Mouse (Mus musculus) frontal cortex, adult 2 months (tissue): ENCODE data around the gene Ripor2. TPM values are rescaled to one million over a fixed set of nuclear protein-coding genes. Genes with fewer than 3 reads are reported as not detected.

Source experiments
- DNase-seq, 2 experiments: peaks; one replicate each; pipeline ENCODE4 v3.0.0; 2022; ENCODE audit warnings: low spot score in 1 of 2; ENCODE audit errors: extremely low spot score in 1 of 2
- polyA plus RNA-seq: library from polyadenylated mRNA; depleted of rRNA; stranded (reverse); fragments of >200 nt; gene quantifications from 2 replicates; pipeline ENCODE4 v1.2.3, GENCODE M21; 2012

Gene Ripor2
- polyA plus RNA-seq, 1 experiment, result 33.2 TPM

GRCm38 (mm10) chr13:24580759-24581158 is 1.2 kb upstream of the Ripor2 start:
- no peak for DNase-seq

- no peak for DNase-seq
Observed at GRCm38 (mm10) chr13:24584403-24584802, 2.4 kb downstream of the Ripor2 start.

- DNase-seq, result no peak
Observed at GRCm38 (mm10) chr13:24584841-24585240, 2.9 kb downstream of the Ripor2 start.

- DNase-seq, result no peak
Observed at GRCm38 (mm10) chr13:24585369-24585768, 3.4 kb downstream of the Ripor2 start.

GRCm38 (mm10) chr13:24587192-24587895 is 5.4 kb downstream of the Ripor2 start:
- DNase-seq, result no peak

DNA sequence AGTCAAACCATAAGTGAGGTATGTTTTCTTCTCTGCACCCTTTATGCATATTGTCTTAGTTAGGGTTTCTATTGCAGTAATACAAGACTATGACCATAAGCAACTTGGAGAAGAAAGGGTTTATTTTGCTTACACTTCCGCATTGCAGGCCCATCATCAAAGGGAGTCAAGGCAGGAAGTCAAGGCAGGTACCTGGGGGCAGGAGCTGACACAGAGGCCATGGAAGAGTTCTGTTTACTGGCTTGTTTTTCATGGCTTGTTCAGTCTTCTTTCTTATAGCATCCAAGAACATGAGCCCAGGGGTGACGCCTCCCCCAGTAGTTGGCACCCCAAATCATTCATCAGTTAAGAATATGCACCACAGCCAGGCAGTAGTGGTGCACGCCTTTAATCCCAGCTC is 6.6 kb downstream of the Ripor2 start:
- DNase-seq, result no peak

DNA sequence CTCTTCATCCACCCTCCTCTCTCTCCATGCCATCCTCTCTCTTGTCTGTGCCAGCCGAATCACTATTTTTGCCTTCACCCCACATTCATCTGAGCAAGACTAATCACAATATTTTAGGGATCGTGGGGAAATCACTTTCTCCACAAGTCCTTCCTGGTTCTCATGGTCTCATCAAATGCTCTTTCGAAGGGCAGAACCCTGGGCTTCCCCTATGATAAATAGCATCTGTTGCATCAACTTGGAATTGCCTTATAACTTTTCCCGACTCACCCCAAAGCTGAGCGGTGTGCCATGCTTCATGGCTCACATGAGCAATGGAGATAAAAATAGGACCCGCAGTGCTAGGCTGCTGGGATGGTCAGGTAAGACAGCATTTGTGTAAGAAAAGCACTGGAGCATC is 9.7 kb downstream of the Ripor2 start:
- DNase-seq, result no peak

DNA sequence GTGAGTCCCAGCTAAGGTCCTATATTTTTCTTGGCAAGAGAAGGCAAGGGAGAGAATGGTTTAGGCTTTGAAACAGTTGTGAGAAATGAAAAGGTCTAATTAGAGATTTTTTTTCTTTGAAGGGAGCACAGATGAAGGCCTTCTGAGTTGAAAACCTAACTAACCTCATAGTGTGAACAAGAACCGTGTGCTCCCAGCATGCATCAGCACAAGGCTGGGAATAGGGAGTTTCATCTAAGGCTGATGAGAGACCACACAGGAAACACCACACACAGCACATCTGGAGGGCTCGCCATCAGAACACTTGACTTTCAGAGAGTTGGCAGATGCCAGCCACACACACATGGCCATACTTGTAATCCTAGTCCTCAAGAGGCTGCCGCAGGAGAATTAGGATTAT is 12.3 kb downstream of the Ripor2 start:
- DNase-seq, result no peak

- no peak for DNase-seq
Observed at GRCm38 (mm10) chr13:24599631-24600041, 17.6 kb downstream of the Ripor2 start.

GRCm38 (mm10) chr13:24602978-24603377 is 21.0 kb downstream of the Ripor2 start:
- no peak for DNase-seq

GRCm38 (mm10) chr13:24603591-24604009 is 21.6 kb downstream of the Ripor2 start:
- peak in 1 of 2 experiments; percentile 54 for DNase-seq

GRCm38 (mm10) chr13:24604096-24604495 is 22.1 kb downstream of the Ripor2 start:
- DNase-seq, result no peak

- DNase-seq, result no peak
Observed at GRCm38 (mm10) chr13:24604761-24605591, 23.0 kb downstream of the Ripor2 start.

GRCm38 (mm10) chr13:24605755-24606154 is 23.8 kb downstream of the Ripor2 start:
- DNase-seq, result no peak

DNA sequence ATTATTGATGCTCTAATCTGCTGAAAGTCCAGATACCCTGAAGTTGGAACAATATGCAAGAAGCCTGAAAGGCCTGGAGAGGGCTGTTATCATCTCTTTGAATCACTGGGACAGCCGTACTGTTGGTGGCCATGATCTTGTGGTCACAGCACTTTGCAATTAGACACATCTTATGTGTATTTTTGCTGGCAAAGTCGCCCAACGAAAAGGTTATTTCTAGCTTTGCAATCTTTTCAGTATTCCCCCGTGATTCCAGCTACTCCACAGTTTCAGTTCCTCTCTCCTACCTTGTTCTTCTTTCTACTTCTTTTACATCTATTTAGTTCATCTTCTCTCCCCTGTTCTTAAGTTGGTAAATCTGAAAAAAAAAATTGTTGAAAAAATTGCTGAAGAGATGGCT is 26.0 kb downstream of the Ripor2 start:
- no peak for DNase-seq

DNA sequence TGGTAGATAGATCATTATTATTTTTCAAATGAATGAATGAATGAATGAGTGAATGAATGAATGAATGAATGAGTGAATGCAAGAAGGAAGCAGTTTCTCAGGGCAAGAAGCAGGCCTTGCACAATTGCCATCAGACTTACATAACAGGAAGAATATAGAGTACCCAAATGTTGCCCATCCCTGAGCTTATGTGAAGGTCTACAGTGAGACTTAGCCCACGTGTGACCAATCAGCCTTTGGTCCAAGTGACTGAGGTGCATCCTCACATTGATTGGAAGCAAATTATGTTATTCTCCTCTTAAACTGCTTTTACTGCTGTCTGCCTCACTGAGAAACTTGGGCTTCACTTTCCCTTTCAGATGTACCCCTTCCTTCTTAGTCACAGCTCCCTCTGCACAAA is 26.7 kb downstream of the Ripor2 start:
- no peak for DNase-seq

GRCm38 (mm10) chr13:24610883-24611282 is 28.9 kb downstream of the Ripor2 start:
- no peak for DNase-seq

- DNase-seq, result no peak
Observed at GRCm38 (mm10) chr13:24613031-24613430, 31.0 kb downstream of the Ripor2 start.

- DNase-seq, result no peak
Observed at GRCm38 (mm10) chr13:24613433-24613832, 31.4 kb downstream of the Ripor2 start.

DNA sequence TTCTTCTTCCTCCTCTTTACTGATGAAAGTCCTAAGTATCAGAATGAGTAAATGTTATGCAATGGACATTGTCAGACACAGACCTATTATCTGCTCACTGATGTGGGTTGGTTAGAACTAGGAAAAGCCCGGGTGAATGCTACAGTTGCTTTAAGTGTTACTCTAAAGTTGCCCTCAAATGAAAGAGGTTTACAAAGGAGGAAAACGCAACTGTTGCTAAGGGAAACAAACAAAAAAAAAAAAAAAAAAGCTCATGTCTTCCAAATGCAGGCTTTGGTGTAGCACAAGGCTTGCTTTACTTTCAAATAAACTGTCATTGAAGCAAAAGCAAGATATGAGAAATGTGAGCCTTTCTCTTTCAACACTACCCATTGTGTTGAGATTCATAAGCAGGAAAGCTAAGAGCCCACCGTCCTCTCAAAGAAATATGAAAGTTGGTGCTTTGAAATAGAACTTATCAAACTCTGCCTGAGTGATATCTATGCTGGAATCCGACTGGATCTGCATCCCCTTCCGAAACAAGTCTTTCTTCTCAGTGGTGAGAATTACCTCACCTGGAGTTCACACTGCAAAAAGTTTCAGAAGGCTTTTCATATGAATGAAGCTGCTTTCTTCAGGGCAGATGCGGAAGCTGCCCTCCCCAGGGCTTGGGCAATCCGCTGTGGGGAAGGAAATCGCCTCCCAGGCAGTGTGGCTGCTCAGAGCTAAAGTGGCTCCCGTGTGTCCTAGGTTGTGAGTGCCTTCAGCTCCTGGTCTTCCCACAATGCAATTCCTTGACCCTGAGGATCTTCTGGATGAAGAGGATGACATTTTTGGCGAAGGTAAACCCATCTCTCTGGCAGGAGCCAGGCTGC is 32.2 kb downstream of the Ripor2 start:
- no peak for DNase-seq
